Comparison of ENCODE assay signal across 7 mouse cellular contexts in the genomic region with DNA sequence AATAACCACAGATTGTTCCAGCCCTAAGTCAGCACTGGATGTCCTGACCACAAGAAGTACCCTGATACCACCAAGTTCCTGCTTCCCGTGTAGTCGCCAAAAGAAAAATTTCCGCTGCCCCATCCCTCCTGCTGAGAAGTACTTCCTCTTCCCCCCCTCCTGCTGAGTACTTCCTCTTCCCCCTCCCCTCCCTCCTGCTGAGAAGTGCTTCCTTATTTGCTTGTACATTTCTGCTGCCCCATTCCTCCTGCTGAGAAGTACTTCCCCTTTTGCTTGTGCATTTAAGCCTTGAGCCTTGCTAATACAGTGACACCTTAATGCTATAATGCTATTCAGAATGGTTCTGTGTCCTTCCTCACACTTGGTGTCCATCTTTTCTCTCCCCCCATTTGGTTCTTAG.
DNase-seq lines count a peak whose midpoint lies in the region; TF ChIP-seq lines count a peak whose summit lies in the region.
"Not testable (repeated sequence)": the region's sequence is repeated elsewhere in the genome, so short reads cannot be mapped to it uniquely, and the experiment has no call there.

No protein-coding gene starts in this region.

- H3K9ac ChIP-seq in MEL (ENCODE audit: control insufficient read depth, low read depth, low read length, poor library complexity, severe bottlenecking), result not testable (repeated sequence)

- not testable (repeated sequence) for TF ChIP-seq CTCF in MEL (IDR thresholded peaks at IDR 0.05 in 2 of 3, conservative IDR thresholded peaks at IDR 0.05 in 1 of 3; ENCODE audit: control insufficient read depth in 1 of 3, insufficient read depth in 1 of 3, low read depth in 2 of 3, low read length in 3 of 3, poor library complexity in 1 of 3, severe bottlenecking in 1 of 3)

- not testable (repeated sequence) for H3K27me3 ChIP-seq in MEL (ENCODE audit: control insufficient read depth in 1 of 2, insufficient read depth in 2 of 2, low read length in 2 of 2)

- H3K27ac ChIP-seq in MEL (ENCODE audit: control insufficient read depth, low read depth, low read length), result not testable (repeated sequence)

- DNase-seq in 416B (ENCODE audit: low read depth) (peak; percentile 5), A20 (ENCODE audit: low read depth, low spot score) (peak; percentile 55), ES-CJ7 (ENCODE audit: low read depth, low spot score) (peak; percentile 7), MEL (ENCODE audit: low read depth, low spot score) (peak; percentile 72), MEL-GATA-1-ER (ENCODE audit: extremely low read depth, low read depth) (peak; percentile 76), R1 (ENCODE audit: low read depth, low spot score) (peak; percentile 37), ZHBTc4 (ENCODE audit: low read depth, low spot score) (peak; percentile 11)

- not testable (repeated sequence) for H3K9me3 ChIP-seq in MEL (replicated peaks; ENCODE audit: insufficient read depth, low read length)

- not testable (repeated sequence) for H3K36me3 ChIP-seq in MEL (ENCODE audit: control insufficient read depth in 1 of 2, insufficient read depth in 2 of 2, low read length in 2 of 2)

- not testable (repeated sequence) for H3K4me3 ChIP-seq in MEL (ENCODE audit: control insufficient read depth in 1 of 2, insufficient read depth in 1 of 2, low read depth in 2 of 2, low read length in 2 of 2)

- not testable (repeated sequence) for TF ChIP-seq RAD21 in MEL (IDR thresholded peaks at IDR 0.05; ENCODE audit: low read depth, low read length)

- not testable (repeated sequence) for H3K4me1 ChIP-seq in MEL (ENCODE audit: control insufficient read depth in 1 of 2, insufficient read depth in 2 of 2, low read length in 2 of 2)

- TF ChIP-seq EP300 in MEL (IDR thresholded peaks at IDR 0.05; ENCODE audit: low read depth in 1 of 2, low read length in 2 of 2), result not testable (repeated sequence)

- not testable (repeated sequence) for H3K79me2 ChIP-seq in MEL (ENCODE audit: control insufficient read depth, insufficient read depth, low read length, poor library complexity)

- TF ChIP-seq POLR2A in MEL (IDR thresholded peaks at IDR 0.05; ENCODE audit: control insufficient read depth in 1 of 2, insufficient read depth in 1 of 2, low read depth in 1 of 2, low read length in 2 of 2, poor library complexity in 1 of 2), result not testable (repeated sequence)

Comparison
In these comparisons a context has a peak if more than half of its experiments do, and no peak if none do; other contexts are left out.
1. DNase-seq: peak in every context shown above with its lines; median percentile 76 in MEL-GATA-1-ER; 72 in MEL; 55 in A20; 37 in R1; 11 in ZHBTc4; 7 in ES-CJ7; 5 in 416B.